Mouse (Mus musculus) neural tube, embryonic 14.5 days (tissue): ENCODE data around the gene Klhl13. TPM values are rescaled to one million over a fixed set of nuclear protein-coding genes. Genes with fewer than 3 reads are reported as not detected.
A peak's percentile ranks its signal among the peaks of the same experiment; 100 is the strongest.

ENCODE experiments used
- ATAC-seq: fragments of 200-750 bp; cut with Nextera tagmentation; 2 replicates; pipeline ENCODE4 v1.8.0; 2017; ENCODE audit warnings: low read depth, mild to moderate bottlenecking, moderate TSS enrichment, moderate library complexity
- H3K27ac ChIP-seq: fragments of 300-500 bp; sonication (generic); 2 replicates; pipeline ENCODE4 v1.5.1; 2014; ENCODE audit warnings: low read depth, mild to moderate bottlenecking, control low read depth, low read length, moderate library complexity, mixed read lengths
- H3K27me3 ChIP-seq: fragments of 300-500 bp; sonication (generic); 2 replicates; pipeline ENCODE4 v1.6.1; 2014; ENCODE audit warnings: low read length; ENCODE audit not compliant: control insufficient read depth, insufficient read depth
- H3K36me3 ChIP-seq: fragments of 300-500 bp; sonication (generic); 2 replicates; pipeline ENCODE4 v1.6.1; 2014; ENCODE audit warnings: low read length, mixed read lengths; ENCODE audit not compliant: control insufficient read depth, insufficient read depth
- H3K4me1 ChIP-seq: fragments of 300-500 bp; sonication (generic); 2 replicates; pipeline ENCODE4 v1.6.1; 2014; ENCODE audit warnings: low read length; ENCODE audit not compliant: control insufficient read depth, insufficient read depth
- H3K4me2 ChIP-seq: fragments of 300-500 bp; sonication (generic); 2 replicates; pipeline ENCODE4 v1.6.1; 2014; ENCODE audit warnings: mild to moderate bottlenecking, low read depth, low read length, control low read depth
- H3K4me3 ChIP-seq: fragments of 300-500 bp; sonication (generic); 2 replicates; pipeline ENCODE4 v1.5.1; 2014; ENCODE audit warnings: low read depth, low read length, control low read depth, mixed read lengths
- H3K9ac ChIP-seq: fragments of 300-500 bp; sonication (generic); replicated peaks from 2 replicates; pipeline ENCODE4 v1.6.1; 2014; ENCODE audit warnings: low read depth, mild to moderate bottlenecking, control low read depth, low read length, mixed read lengths
- H3K9me3 ChIP-seq: fragments of 300-500 bp; sonication (generic); 2 replicates; pipeline ENCODE4 v1.6.1; 2016; ENCODE audit warnings: low read length; ENCODE audit not compliant: control insufficient read depth
- WGBS: fragments of 180-500 bp; shearing (Covaris S2); extraction: QIAGEN DNeasy Blood & Tissue Kit; methylation state at CpG from one replicate; pipeline ENCODE4 v1.1.7; 2014; 5-methylcytosine and 5-hydroxymethylcytosine counted together
- polyA plus RNA-seq: library from polyadenylated mRNA; unstranded; fragments of >200 nt; fragmentation: Nextera tagmentation; extraction: Ambion mirVana; gene quantifications from 2 replicates; pipeline ENCODE4 v1.2.1, GENCODE M21; 2014

The Klhl13 gene
- 148 and 161 TPM in 2 replicates for polyA plus RNA-seq

- Histone ChIP-seq H3K4me1 (no peaks in the 10 kb centered on the region), H3K27me3 (no peaks in the 10 kb centered on the region)
- peak; percentile 90 for ATAC-seq
These were observed at the start of gene Klhl13 for GRCm38 (mm10) chrX:23364514-23365381. Gene Klhl13, minus strand, starts transcription at chrX:23365082.

GRCm38 (mm10) chrX:23409296-23410149 is 44.6 kb upstream of the Klhl13 start:
- no peaks in the 10 kb centered on the region for H3K27me3 ChIP-seq
- no peak overlapping the region for H3K27ac ChIP-seq
- H3K9me3 ChIP-seq = no peaks in the 10 kb centered on the region
- H3K36me3 ChIP-seq = no peaks in the 10 kb centered on the region
- 72% methylated on average over 4 of the region's 4 CpGs for WGBS
- no peaks in the 10 kb centered on the region for H3K4me1 ChIP-seq
- no peak for ATAC-seq
- H3K9ac ChIP-seq = no peak overlapping the region
- no peak overlapping the region for H3K4me3 ChIP-seq
- no peak overlapping the region for H3K4me2 ChIP-seq

More at GRCm38 (mm10) chrX:23364514-23365381, at the start of gene Klhl13:
- Histone ChIP-seq H3K36me3 (no peaks in the 10 kb centered on the region), H3K9ac (peak within 1 kb of the TSS; percentile 51), H3K4me2 (peak within 1 kb of the TSS; percentile 45), H3K9me3 (no peaks in the 10 kb centered on the region), H3K27ac (peak within 1 kb of the TSS; percentile 52; the same call in 1 of the 2 replicates), H3K4me3 (peak within 1 kb of the TSS; percentile 53)
- 6% methylated on average over 36 of the region's 45 CpGs for WGBS

- no peak for ATAC-seq
- 57% methylated on average over 4 of the region's 4 CpGs for WGBS
- H3K4me1 ChIP-seq = no peaks in the 10 kb centered on the region
- no peak overlapping the region for H3K4me2 ChIP-seq
- no peak overlapping the region for H3K27ac ChIP-seq
- no peaks in the 10 kb centered on the region for H3K36me3 ChIP-seq
- no peaks in the 10 kb centered on the region for H3K9me3 ChIP-seq
- H3K27me3 ChIP-seq = no peaks in the 10 kb centered on the region
- H3K4me3 ChIP-seq = no peak overlapping the region
- no peak overlapping the region for H3K9ac ChIP-seq
These were observed 23.8 kb upstream of the Klhl13 start for GRCm38 (mm10) chrX:23388716-23389115.

- no peak overlapping the region for H3K27ac ChIP-seq
- H3K4me2 ChIP-seq = peak overlapping the region; percentile 45; the same call in 1 of the 2 replicates
- no peaks in the 10 kb centered on the region for H3K27me3 ChIP-seq
- H3K4me3 ChIP-seq = peak overlapping the region; percentile 53
- 29% methylated on average over 6 of the region's 6 CpGs for whole genome bisulfite sequencing
- no peak for ATAC-seq
- no peak overlapping the region for H3K9ac ChIP-seq
- no peaks in the 10 kb centered on the region for H3K9me3 ChIP-seq
- no peaks in the 10 kb centered on the region for H3K36me3 ChIP-seq
- no peaks in the 10 kb centered on the region for H3K4me1 ChIP-seq
These were observed 1.4 kb downstream of the Klhl13 start for GRCm38 (mm10) chrX:23363441-23363840.

- H3K27me3 ChIP-seq = no peaks in the 10 kb centered on the region
- H3K27ac ChIP-seq = no peak overlapping the region
- no peaks in the 10 kb centered on the region for H3K4me1 ChIP-seq
- no peak overlapping the region for H3K4me3 ChIP-seq
- no peak overlapping the region for H3K4me2 ChIP-seq
- no peaks in the 10 kb centered on the region for H3K9me3 ChIP-seq
- ATAC-seq = no peak
- H3K36me3 ChIP-seq = no peaks in the 10 kb centered on the region
- no peak overlapping the region for H3K9ac ChIP-seq
- 86% methylated on average over 3 of the region's 3 CpGs for WGBS
These were observed 4.4 kb downstream of the Klhl13 start for GRCm38 (mm10) chrX:23360446-23360845.

GRCm38 (mm10) chrX:23350083-23350482 is 14.8 kb downstream of the Klhl13 start:
- Histone ChIP-seq H3K27me3 (no peaks in the 10 kb centered on the region), H3K36me3 (no peaks in the 10 kb centered on the region), H3K4me2 (no peak overlapping the region), H3K9ac (no peak overlapping the region), H3K27ac (no peak overlapping the region), H3K9me3 (no peaks in the 10 kb centered on the region), H3K4me3 (no peak overlapping the region), H3K4me1 (no peaks in the 10 kb centered on the region)
- no peak for ATAC-seq
- 100% methylated on average over 1 of the region's 1 CpGs for WGBS

GRCm38 (mm10) chrX:23328116-23328515 is 36.8 kb downstream of the Klhl13 start:
- Histone ChIP-seq H3K9me3 (no peaks in the 10 kb centered on the region), H3K4me1 (no peaks in the 10 kb centered on the region), H3K27me3 (no peaks in the 10 kb centered on the region), H3K36me3 (no peaks in the 10 kb centered on the region), H3K4me3 (no peak overlapping the region), H3K27ac (no peak overlapping the region), H3K9ac (no peak overlapping the region), H3K4me2 (no peak overlapping the region)
- WGBS = 64% methylated on average over 1 of the region's 1 CpGs
- no peak for ATAC-seq

GRCm38 (mm10) chrX:23318857-23319256 is 46.0 kb downstream of the Klhl13 start:
- no peak overlapping the region for H3K9ac ChIP-seq
- no peak overlapping the region for H3K4me2 ChIP-seq
- H3K4me3 ChIP-seq = no peak overlapping the region
- no peaks in the 10 kb centered on the region for H3K36me3 ChIP-seq
- no peak overlapping the region for H3K27ac ChIP-seq
- no peaks in the 10 kb centered on the region for H3K27me3 ChIP-seq
- no peak for ATAC-seq
- H3K9me3 ChIP-seq = no peaks in the 10 kb centered on the region
- no peaks in the 10 kb centered on the region for H3K4me1 ChIP-seq
